Mouse (Mus musculus) spleen, adult 18-20 months (tissue): ENCODE data around the gene C1qtnf7.

Experiments used
- DNase-seq, 2 experiments: peaks; one replicate each; pipeline ENCODE4 v3.0.0; 2022; ENCODE audit warnings: mixed read lengths in 2 of 2

C1qtnf7 gene

DNA sequence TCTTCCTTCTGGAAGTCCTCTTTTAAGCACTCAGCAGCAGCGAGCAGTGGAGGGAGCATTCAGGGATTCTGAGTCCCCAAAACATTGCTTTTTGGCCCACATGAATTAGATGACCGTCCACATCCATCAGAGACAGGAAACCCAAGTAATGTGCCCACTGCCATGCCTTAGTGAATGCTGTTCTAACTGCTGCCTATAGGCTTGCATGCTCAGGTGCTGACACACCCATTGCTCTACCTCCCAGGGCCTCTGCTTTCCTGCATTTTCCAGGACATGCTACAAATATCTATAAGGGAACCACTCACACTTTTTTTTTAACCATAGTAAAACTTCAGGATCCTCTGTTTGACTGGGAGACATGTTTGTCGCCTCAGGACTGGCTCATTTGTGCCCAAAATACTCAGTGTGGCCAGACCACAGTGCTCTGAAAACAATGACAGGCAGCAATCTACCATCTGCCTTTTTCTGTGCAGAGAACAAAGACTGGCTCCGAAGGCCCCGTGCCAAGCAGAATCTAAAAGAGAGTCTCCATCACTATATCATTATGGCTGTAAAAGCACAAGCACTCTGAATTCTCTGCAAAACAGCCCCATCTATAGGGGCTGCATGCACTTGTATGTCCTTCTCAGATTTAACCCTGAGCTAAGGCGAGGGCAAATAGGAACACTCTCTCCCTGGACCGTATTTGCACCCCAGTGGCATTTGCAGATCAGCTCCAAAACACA is 106.4 kb downstream of the C1qtnf7 start:
- no peak for DNase-seq

GRCm38 (mm10) chr5:43625407-43625806 is 110.1 kb downstream of the C1qtnf7 start:
- DNase-seq: no peak

DNA sequence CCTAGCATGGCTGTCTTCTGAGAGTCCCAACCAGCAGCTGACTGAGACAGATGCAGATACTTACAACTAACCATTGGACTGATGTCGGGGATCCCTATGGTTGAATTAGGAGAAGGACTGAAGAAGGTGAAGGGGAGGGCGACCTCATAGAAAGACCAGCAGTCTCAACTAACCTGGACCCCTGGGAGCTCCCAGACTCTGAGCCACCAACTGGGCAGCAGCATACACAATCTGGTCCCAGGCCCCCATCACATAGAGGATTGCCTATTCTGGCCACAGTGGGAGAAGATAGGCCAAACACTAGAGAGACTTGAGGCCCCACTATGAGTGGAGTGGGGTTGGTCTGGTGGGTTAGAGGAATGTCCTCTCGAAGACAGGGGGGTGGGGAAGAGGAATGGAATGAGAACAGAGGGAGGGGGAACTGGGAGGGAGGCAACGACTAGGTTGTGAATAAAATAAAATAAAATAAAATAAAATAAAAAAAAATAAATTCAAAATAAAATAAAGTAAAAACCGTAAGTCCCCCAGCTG is 118.8 kb downstream of the C1qtnf7 start:
- no peak for DNase-seq

- DNase-seq: no peak
Measured at GRCm38 (mm10) chr5:43634602-43635081, 119.3 kb downstream of the C1qtnf7 start.

DNA sequence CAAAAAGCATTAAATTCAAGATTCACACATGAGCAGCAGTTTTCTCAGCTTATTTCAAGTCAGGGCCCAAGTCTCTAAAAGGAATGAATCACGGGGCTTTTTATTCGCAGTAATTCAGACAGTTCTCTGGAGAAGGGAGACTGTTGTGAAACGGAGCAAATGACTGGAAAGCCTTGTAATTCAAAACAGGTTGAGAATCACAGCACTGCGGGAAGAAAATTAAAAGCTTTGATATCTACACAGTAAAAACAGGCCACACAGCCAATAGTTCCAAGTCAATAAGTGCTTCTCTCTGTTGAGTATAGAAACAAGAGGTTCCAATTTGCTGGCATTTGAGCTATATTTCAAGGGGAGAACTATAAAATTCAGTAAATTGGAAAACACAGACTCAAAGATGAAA is 129.7 kb downstream of the C1qtnf7 start:
- no peak for DNase-seq

DNA sequence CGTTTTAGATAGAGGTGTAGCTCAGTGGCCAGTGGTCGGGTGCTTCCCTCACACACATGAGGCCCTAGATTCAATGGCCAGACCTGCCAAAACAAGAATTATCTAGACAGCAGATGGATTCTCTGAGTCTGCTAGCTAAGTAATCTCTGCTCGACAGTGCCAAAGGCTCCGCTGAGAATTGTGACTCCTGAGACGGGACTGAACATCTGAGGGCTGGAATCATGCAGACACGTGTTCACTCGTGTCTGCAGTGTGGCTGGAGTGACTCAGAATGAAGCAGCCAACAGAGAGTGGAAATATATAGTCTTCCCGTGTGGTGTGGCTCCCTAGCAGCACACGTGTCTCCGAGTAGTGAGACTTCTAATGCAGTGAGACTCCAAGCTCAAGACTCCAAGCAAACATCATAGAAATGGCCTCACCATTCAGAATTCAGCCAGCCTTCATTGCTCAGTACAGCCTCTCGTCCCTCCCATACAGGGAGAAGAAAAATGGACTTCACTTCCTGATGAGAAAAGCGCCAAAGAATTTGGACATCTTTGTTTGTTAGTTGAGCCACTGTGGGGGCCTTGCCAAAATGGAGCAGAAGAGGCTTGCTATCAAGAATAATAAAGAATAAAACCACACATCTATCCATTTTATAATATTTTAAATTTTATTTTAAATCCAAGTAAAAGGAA is 131.9 kb downstream of the C1qtnf7 start:
- DNase-seq: no peak

DNA sequence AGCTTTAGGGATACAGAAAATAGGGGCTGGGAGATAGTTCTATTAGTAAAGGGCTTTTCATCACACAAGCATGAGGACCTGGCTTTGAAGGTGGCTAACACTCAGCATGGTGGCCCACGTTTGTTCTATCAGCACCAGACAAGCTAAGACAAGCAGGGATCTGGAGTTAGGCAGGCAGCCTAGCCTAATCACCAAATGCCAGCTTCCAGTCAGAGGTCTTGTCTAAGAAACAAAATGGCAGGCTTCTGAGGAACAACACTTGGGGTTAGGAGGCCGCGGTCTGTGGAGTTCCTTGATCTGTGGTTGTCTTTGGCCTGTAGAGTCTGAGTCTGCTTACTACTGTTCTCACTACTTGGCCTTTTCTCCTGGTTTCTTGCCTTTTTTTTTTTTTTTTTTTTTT is 146.2 kb downstream of the C1qtnf7 start:
- DNase-seq: no peak

- no peak for DNase-seq
Measured at GRCm38 (mm10) chr5:43661997-43662961, 146.9 kb downstream of the C1qtnf7 start, which contains the start of gene Cc2d2a. Gene Cc2d2a (plus strand): TSS chr5:43662346.

DNA sequence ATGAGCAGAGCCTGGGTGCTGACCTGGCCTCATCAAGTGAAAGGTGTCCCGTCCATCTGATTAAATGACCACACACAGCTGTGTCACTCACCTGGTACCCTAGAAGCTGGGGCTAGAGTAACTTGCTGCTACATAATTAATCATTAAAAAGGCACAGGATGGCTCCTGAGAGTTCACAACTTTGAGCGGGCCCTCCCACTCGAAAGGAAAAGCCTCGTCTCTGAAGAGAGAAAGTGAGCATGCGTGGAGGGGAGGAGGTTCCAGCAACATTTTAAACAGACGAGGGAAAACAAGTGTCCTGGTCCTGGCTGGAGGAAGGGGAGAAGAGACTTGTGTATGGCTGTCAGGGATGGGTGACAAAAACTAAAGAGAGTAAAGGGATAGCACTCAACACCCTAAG is 148.2 kb downstream of the C1qtnf7 start:
- no peak for DNase-seq

GRCm38 (mm10) chr5:43665144-43665543 is 149.8 kb downstream of the C1qtnf7 start:
- DNase-seq: no peak
